ENCODE assay signal across 13 mouse cellular contexts in the genomic region with DNA sequence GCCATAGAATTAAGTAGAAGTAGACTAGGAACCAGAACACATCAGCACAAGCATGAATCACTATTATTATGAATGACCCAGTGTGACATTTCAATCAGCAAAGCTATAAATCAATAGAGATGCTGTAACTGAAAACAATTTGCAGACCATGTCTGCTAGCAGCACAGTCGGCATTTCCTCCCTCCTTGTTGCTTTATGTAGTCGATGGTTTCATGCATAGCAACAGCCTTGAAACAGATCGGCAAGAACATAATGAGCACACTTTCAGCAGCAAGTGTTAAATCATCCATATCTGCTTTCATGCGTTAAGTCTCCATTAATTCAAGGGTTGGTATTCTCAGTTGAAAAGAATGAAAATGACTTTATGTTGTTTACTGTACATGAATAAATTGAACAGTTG.
DNase-seq lines count a peak whose midpoint lies in the region; ATAC-seq and TF ChIP-seq lines count a peak whose summit lies in the region.
"Had no signal": no experiment of that assay in that cellular context is flagged by ENCODE, and none has a peak within 500 bp of the region (broad histone marks: within the 10 kb centered on the region; RNA-seq: fewer than 3 reads in every experiment).

No protein-coding gene starts in this region.

- TF ChIP-seq EP300 in lung, postnatal 0 days (IDR thresholded peaks at IDR 0.05): no peak

- ATAC-seq in forebrain, embryonic 14.5 days: peak; percentile 85
- no peak for ATAC-seq in forebrain, embryonic 11.5 days (replicated peaks; ENCODE audit: low FRiP score)
- ATAC-seq in lung, embryonic 14.5 days (ENCODE audit: insufficient read depth): no peak
- no peak for ATAC-seq in lung, postnatal 0 days
- peak; percentile 93 for ATAC-seq in forebrain, postnatal 0 days

- no peak overlapping the region for H3K4me2 ChIP-seq in forebrain, embryonic 14.5 days (ENCODE audit: low read length)
- no peak overlapping the region for H3K4me2 ChIP-seq in forebrain, embryonic 11.5 days (ENCODE audit: low read depth, low read length, severe bottlenecking)
- H3K4me2 ChIP-seq in lung, embryonic 14.5 days: no peak overlapping the region
- H3K4me2 ChIP-seq in lung, postnatal 0 days (replicated peaks; ENCODE audit: low read depth, low read length): no peak overlapping the region
- H3K4me2 ChIP-seq in forebrain, postnatal 0 days (ENCODE audit: low read depth): no peak overlapping the region
- H3K4me2 ChIP-seq: heart, embryonic 13.5 days; limb, embryonic 13.5 days had no signal

- no peaks in the 10 kb centered on the region for H3K36me3 ChIP-seq in forebrain, embryonic 14.5 days (ENCODE audit: control insufficient read depth, insufficient read depth, low read length)
- no peaks in the 10 kb centered on the region for H3K36me3 ChIP-seq in forebrain, embryonic 11.5 days (ENCODE audit: control insufficient read depth, insufficient read depth, low read length)
- no peaks in the 10 kb centered on the region for H3K36me3 ChIP-seq in lung, embryonic 14.5 days (ENCODE audit: insufficient read depth)
- no peaks in the 10 kb centered on the region for H3K36me3 ChIP-seq in lung, postnatal 0 days (ENCODE audit: insufficient read depth, low read length)
- no peaks in the 10 kb centered on the region for H3K36me3 ChIP-seq in forebrain, postnatal 0 days (ENCODE audit: insufficient read depth)
- H3K36me3 ChIP-seq: heart, embryonic 13.5 days; limb, embryonic 13.5 days had no signal

- H3K9ac ChIP-seq in forebrain, embryonic 14.5 days (ENCODE audit: low read length): no peak overlapping the region
- no peak overlapping the region for H3K9ac ChIP-seq in forebrain, embryonic 11.5 days (ENCODE audit: low read length)
- no peak overlapping the region for H3K9ac ChIP-seq in lung, embryonic 14.5 days
- H3K9ac ChIP-seq in lung, postnatal 0 days (replicated peaks; ENCODE audit: low read depth): no peak overlapping the region
- H3K9ac ChIP-seq in forebrain, postnatal 0 days: no peak overlapping the region
- H3K9ac ChIP-seq: heart, embryonic 13.5 days; limb, embryonic 13.5 days had no signal

- TF ChIP-seq CTCF in lung, embryonic 14.5 days (IDR thresholded peaks at IDR 0.05; ENCODE audit: low read depth): no peak
- TF ChIP-seq CTCF in lung, postnatal 0 days (IDR thresholded peaks at IDR 0.05): no peak
- TF ChIP-seq CTCF in forebrain, postnatal 0 days (IDR thresholded peaks at IDR 0.05; ENCODE audit: low read depth): no peak

- no peak overlapping the region for H3K27ac ChIP-seq in forebrain, embryonic 14.5 days (ENCODE audit: low read depth, low read length)
- no peak overlapping the region for H3K27ac ChIP-seq in forebrain, embryonic 11.5 days (ENCODE audit: low read depth, low read length)
- H3K27ac ChIP-seq in lung, embryonic 14.5 days (ENCODE audit: low read depth): no peak overlapping the region
- H3K27ac ChIP-seq in lung, postnatal 0 days (ENCODE audit: low read length): no peak overlapping the region
- H3K27ac ChIP-seq in forebrain, postnatal 0 days (ENCODE audit: low read depth, low read length): peak overlapping the region; percentile 76
- H3K27ac ChIP-seq: heart, embryonic 13.5 days; limb, embryonic 13.5 days had no signal

- no peaks in the 10 kb centered on the region for H3K27me3 ChIP-seq in forebrain, embryonic 14.5 days (replicated peaks; ENCODE audit: control insufficient read depth, insufficient read depth, low read length)
- no peaks in the 10 kb centered on the region for H3K27me3 ChIP-seq in forebrain, embryonic 11.5 days (ENCODE audit: control insufficient read depth, insufficient read depth, low read length)
- H3K27me3 ChIP-seq in lung, embryonic 14.5 days (ENCODE audit: insufficient read depth, low read length): no peaks in the 10 kb centered on the region
- H3K27me3 ChIP-seq in lung, postnatal 0 days (replicated peaks; ENCODE audit: insufficient read depth, low read length): no peaks in the 10 kb centered on the region
- H3K27me3 ChIP-seq in forebrain, postnatal 0 days (ENCODE audit: insufficient read depth, low read length): no peaks in the 10 kb centered on the region
- H3K27me3 ChIP-seq: heart, embryonic 13.5 days; limb, embryonic 13.5 days had no signal

- H3K9me3 ChIP-seq in forebrain, embryonic 14.5 days (replicated peaks; ENCODE audit: control insufficient read depth, low read length): no peaks in the 10 kb centered on the region
- H3K9me3 ChIP-seq in forebrain, embryonic 11.5 days (ENCODE audit: control insufficient read depth, low read length): no peaks in the 10 kb centered on the region
- no peaks in the 10 kb centered on the region for H3K9me3 ChIP-seq in lung, embryonic 14.5 days (ENCODE audit: low read depth, low read length)
- no peaks in the 10 kb centered on the region for H3K9me3 ChIP-seq in lung, postnatal 0 days (ENCODE audit: low read length)
- no peaks in the 10 kb centered on the region for H3K9me3 ChIP-seq in forebrain, postnatal 0 days (ENCODE audit: low read length)
- H3K9me3 ChIP-seq: heart, embryonic 13.5 days; limb, embryonic 13.5 days had no signal

- H3K4me3 ChIP-seq in forebrain, embryonic 14.5 days (ENCODE audit: low read depth, low read length): no peak overlapping the region
- H3K4me3 ChIP-seq in forebrain, embryonic 11.5 days (ENCODE audit: low read depth, low read length): no peak overlapping the region
- H3K4me3 ChIP-seq in lung, embryonic 14.5 days (ENCODE audit: low read depth, low read length): no peak overlapping the region
- H3K4me3 ChIP-seq in lung, postnatal 0 days (ENCODE audit: low read depth, low read length): no peak overlapping the region
- no peak overlapping the region for H3K4me3 ChIP-seq in forebrain, postnatal 0 days (ENCODE audit: low read depth, low read length)
- H3K4me3 ChIP-seq: heart, embryonic 13.5 days; limb, embryonic 13.5 days had no signal

- 16% methylated on average over 4 of the region's 4 CpGs for WGBS in forebrain, embryonic 14.5 days
- 47% methylated on average over 4 of the region's 4 CpGs for WGBS in forebrain, embryonic 11.5 days
- 42% methylated on average over 4 of the region's 4 CpGs for WGBS in lung, embryonic 14.5 days
- 56% methylated on average over 4 of the region's 4 CpGs for WGBS in lung, postnatal 0 days
- WGBS in forebrain, postnatal 0 days: 9% methylated on average over 4 of the region's 4 CpGs

- peak; percentile 66 for DNase-seq in forebrain, embryonic 14.5 days (ENCODE audit: low spot score)
- DNase-seq in forebrain, embryonic 11.5 days (ENCODE audit: low spot score): no peak
- peak; percentile 6 for DNase-seq in lung, embryonic 14.5 days
- no peak for DNase-seq in lung, postnatal 0 days (ENCODE audit: low spot score)
- peak; percentile 74 for DNase-seq in forebrain, postnatal 0 days
- DNase-seq in retina, embryonic 14.5 days (ENCODE audit: low spot score): peak; percentile 3
- no peak for DNase-seq in adrenal gland, postnatal 14 days
- DNase-seq in cerebellum, postnatal 36 days: no peak
- DNase-seq: cerebellum, adult 9-11 months; gastrocnemius, postnatal 10 days; lung, adult 2 months had no signal

- H3K4me1 ChIP-seq in forebrain, embryonic 14.5 days (ENCODE audit: control insufficient read depth, insufficient read depth, low read length): no peaks in the 10 kb centered on the region; the same call in 1 of the 2 replicates
- no peaks in the 10 kb centered on the region for H3K4me1 ChIP-seq in forebrain, embryonic 11.5 days (replicated peaks; ENCODE audit: control insufficient read depth, insufficient read depth, low read length)
- H3K4me1 ChIP-seq in lung, embryonic 14.5 days (ENCODE audit: insufficient read depth): no peaks in the 10 kb centered on the region
- H3K4me1 ChIP-seq in lung, postnatal 0 days (ENCODE audit: insufficient read depth, low read depth, low read length): no peaks in the 10 kb centered on the region
- H3K4me1 ChIP-seq in forebrain, postnatal 0 days (ENCODE audit: insufficient read depth): no peaks in the 10 kb centered on the region
- H3K4me1 ChIP-seq: heart, embryonic 13.5 days; limb, embryonic 13.5 days had no signal

Comparison
In these comparisons a context has a peak if more than half of its experiments do, and no peak if none do; other contexts are left out.
1. ATAC-seq: peak in forebrain, embryonic 14.5 days (single experiment) and forebrain, postnatal 0 days (single experiment); none in forebrain, embryonic 11.5 days (single experiment), lung, embryonic 14.5 days (single experiment) and lung, postnatal 0 days (single experiment).
2. DNase-seq: peak in forebrain, embryonic 14.5 days (single experiment), lung, embryonic 14.5 days (single experiment), forebrain, postnatal 0 days (single experiment) and retina, embryonic 14.5 days (single experiment); none in forebrain, embryonic 11.5 days (single experiment), lung, postnatal 0 days (single experiment), adrenal gland, postnatal 14 days (single experiment) and cerebellum, postnatal 36 days (0 of 2).